Mouse (Mus musculus) adrenal gland, adult 2 months (tissue): ENCODE data around the gene Slf1. TPM values are rescaled to one million over a fixed set of nuclear protein-coding genes. Genes with fewer than 3 reads are reported as not detected.

Experiments used
- polyA plus RNA-seq: library from polyadenylated mRNA; depleted of rRNA; stranded (reverse); fragments of >200 nt; gene quantifications from 2 replicates; pipeline ENCODE4 v1.2.3, GENCODE M21; 2012; rRNA removed
- total RNA-seq, 2 experiments: library from RNA; stranded (reverse); gene quantifications; 2 replicates each; pipeline ENCODE4 v1.2.3; 2021

Gene Slf1
- total and polyA plus RNA-seq, 3 experiments, result 2.6 to 9.9 (median 6.5) TPM

Other genes with a start within 250 kb of the Slf1 start
- 10 to 100 TPM in 1 of 2 experiments, 1 to 10 TPM in 1; 9.0 to 10.2 TPM for gene 2210408I21Rik, start 67 bp upstream of the Slf1 start, total RNA-seq
- gene 2210408I21Rik, start 67 bp upstream of the Slf1 start, polyA plus RNA-seq, result 0.20 and 0.29 TPM in 2 replicates